Mouse (Mus musculus): Measurements from ENCODE around the gene Hsdl2. TPM values are rescaled to one million over a fixed set of nuclear protein-coding genes. Genes with fewer than 3 reads are reported as not detected.
"Not testable (repeated sequence)": the region's sequence is repeated elsewhere in the genome, so short reads cannot be mapped to it uniquely, and the experiment has no call there.

Gene Hsdl2
- polyA plus RNA-seq, 1 experiment from 2014 or later: 46.8 TPM

GRCm38 (mm10) chr4:59549977-59550560 is 31.3 kb upstream of the Hsdl2 start:
- Histone ChIP-seq H3K27me3 (no peaks in the 10 kb centered on the region), H3K4me1 (replicated peaks) (peaks cover 23% of the 10 kb centered on the region), H3K4me2 (peak overlapping the region; percentile 77), H3K27ac (no peak overlapping the region), H3K4me3 (peak overlapping the region; percentile 87), H3K9ac (peak overlapping the region; percentile 85), H3K36me3 (no peaks in the 10 kb centered on the region), H3K9me3 (no peaks in the 10 kb centered on the region)
- WGBS: 20% methylated on average over 11 of the region's 11 CpGs
- no peak for ATAC-seq (ENCODE audit: low FRiP score)

DNA sequence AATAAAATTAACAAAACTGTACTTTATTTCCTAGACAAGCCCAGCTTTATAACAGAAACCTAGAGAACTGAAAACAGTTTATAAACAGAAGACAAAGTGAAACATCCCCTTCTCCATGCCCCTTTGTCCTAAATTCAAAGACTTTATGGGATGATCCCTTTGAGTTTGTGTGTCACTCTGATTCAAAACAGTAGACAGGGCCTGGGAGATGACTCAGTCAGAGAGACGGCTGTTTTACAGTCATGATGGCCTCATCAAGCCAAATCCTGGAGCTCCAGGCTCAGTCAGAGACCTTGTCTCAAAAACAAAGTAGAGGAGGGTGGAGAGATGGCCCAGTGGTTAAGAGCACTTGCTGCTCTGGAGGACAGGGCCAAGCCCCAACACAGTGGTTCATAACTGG is 29.5 kb upstream of the Hsdl2 start:
- WGBS: 82% methylated on average over 1 of the region's 1 CpGs
- Histone ChIP-seq H3K9me3 (no peaks in the 10 kb centered on the region), H3K36me3 (no peaks in the 10 kb centered on the region), H3K4me1 (replicated peaks) (peaks cover 16% of the 10 kb centered on the region), H3K9ac (no peak overlapping the region), H3K4me3 (no peak overlapping the region), H3K4me2 (no peak overlapping the region), H3K27ac (no peak overlapping the region), H3K27me3 (no peaks in the 10 kb centered on the region)
- no peak for ATAC-seq (ENCODE audit: low FRiP score)

- H3K36me3 ChIP-seq: no peaks in the 10 kb centered on the region
- no peaks in the 10 kb centered on the region for H3K9me3 ChIP-seq
- peaks cover 8% of the 10 kb centered on the region for H3K4me1 ChIP-seq (replicated peaks)
- no peak overlapping the region for H3K4me3 ChIP-seq
- no peak overlapping the region for H3K9ac ChIP-seq
- no peaks in the 10 kb centered on the region for H3K27me3 ChIP-seq
- no peak for ATAC-seq (ENCODE audit: low FRiP score)
- no peak overlapping the region for H3K4me2 ChIP-seq
- H3K27ac ChIP-seq: no peak overlapping the region
- WGBS: 94% methylated on average over 5 of the region's 5 CpGs
These were observed 28.5 kb upstream of the Hsdl2 start for GRCm38 (mm10) chr4:59552835-59553234.

DNA sequence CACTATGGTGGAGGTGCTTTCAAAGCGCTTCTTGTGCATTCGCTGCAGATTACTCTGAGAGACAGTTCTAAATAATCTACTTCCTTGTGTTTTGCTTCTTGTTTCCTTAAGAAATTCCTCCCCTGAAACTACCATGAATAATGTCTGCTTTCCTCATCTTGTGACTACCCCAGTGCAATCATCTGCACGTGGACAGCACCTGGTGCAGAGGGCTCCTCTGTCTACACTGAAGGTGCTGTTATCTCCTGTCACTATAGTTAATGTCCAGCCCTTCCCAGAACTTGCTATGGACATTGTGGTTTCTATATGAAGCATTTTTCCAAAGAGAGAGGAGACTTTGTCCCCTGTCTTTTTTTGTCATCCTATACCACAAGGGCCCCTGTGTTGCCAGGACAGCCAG is 27.8 kb upstream of the Hsdl2 start:
- 82% methylated on average over 3 of the region's 3 CpGs for WGBS
- H3K4me1 ChIP-seq (replicated peaks): peaks cover 5% of the 10 kb centered on the region; the same call in 1 of the 2 replicates
- H3K36me3 ChIP-seq: no peaks in the 10 kb centered on the region
- H3K4me2 ChIP-seq: no peak overlapping the region
- no peaks in the 10 kb centered on the region for H3K9me3 ChIP-seq
- ATAC-seq (ENCODE audit: low FRiP score): no peak
- H3K9ac ChIP-seq: no peak overlapping the region
- no peak overlapping the region for H3K27ac ChIP-seq
- no peak overlapping the region for H3K4me3 ChIP-seq
- H3K27me3 ChIP-seq: no peaks in the 10 kb centered on the region

DNA sequence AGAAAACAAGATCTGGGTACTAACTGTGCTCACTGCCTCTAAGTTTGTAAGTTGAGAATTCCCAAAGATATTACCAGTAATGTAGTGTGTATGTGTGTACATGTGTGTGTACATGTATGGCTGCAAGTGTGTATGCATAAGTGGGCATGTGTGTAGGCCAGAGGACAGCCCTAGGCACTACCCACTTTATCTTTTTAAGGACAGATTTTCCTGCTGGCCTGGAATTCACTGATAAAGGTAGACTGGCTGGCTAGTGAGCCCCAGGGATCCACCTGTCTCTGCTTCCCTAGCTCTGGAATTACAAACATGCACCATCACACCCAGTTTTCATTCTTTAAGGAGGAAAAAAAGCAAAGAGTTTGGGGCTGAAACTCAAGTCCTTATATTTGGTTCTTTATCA is 26.2 kb upstream of the Hsdl2 start:
- no peaks in the 10 kb centered on the region for H3K36me3 ChIP-seq
- no peak overlapping the region for H3K27ac ChIP-seq
- no peaks in the 10 kb centered on the region for H3K4me1 ChIP-seq (replicated peaks)
- H3K9me3 ChIP-seq: no peaks in the 10 kb centered on the region
- H3K9ac ChIP-seq: no peak overlapping the region
- no peak overlapping the region for H3K4me3 ChIP-seq
- no peak overlapping the region for H3K4me2 ChIP-seq
- no peaks in the 10 kb centered on the region for H3K27me3 ChIP-seq
- no peak for ATAC-seq (ENCODE audit: low FRiP score)

GRCm38 (mm10) chr4:59557343-59557742 is 24.0 kb upstream of the Hsdl2 start:
- ATAC-seq (ENCODE audit: low FRiP score); H3K4me2 ChIP-seq; H3K9me3 ChIP-seq; H3K9ac ChIP-seq; H3K27ac ChIP-seq; H3K4me3 ChIP-seq; H3K27me3 ChIP-seq; H3K4me1 ChIP-seq (replicated peaks); H3K36me3 ChIP-seq: not testable (repeated sequence)
- 98% methylated on average over 4 of the region's 4 CpGs for WGBS

DNA sequence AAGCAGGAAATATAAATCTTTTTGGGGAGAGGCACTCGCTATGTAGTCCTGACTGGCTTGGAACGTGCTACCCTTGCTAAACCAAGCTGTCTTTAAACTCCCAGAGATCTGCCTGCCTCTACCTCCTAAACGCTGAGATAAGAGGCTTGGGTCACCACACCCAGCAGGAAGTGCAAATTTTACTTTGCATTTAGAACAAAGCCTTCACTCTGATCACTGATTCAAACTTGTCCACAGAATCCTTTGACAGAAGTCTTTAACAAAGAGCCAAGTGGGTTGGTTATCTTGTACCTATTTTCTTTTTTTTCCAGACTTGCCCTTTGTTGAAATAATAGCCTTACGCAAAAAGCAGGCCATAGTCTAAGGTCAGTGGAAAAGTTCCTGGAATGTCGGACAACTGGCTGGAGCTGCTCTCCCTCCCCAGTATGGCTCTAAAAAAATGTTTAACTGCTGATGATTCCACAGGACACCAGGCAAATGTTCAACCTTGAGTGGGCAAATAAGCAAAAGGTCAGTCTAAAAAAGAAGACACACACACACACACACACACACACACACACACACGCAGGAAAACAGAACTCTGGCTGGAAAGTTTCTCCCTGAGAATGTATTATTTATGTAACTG is 23.2 kb upstream of the Hsdl2 start:
- 69% methylated on average over 6 of the region's 6 CpGs for WGBS
- Histone ChIP-seq H3K27ac (no peak overlapping the region), H3K9ac (no peak overlapping the region), H3K4me1 (replicated peaks) (no peaks in the 10 kb centered on the region), H3K27me3 (no peaks in the 10 kb centered on the region), H3K4me2 (no peak overlapping the region), H3K36me3 (no peaks in the 10 kb centered on the region), H3K9me3 (no peaks in the 10 kb centered on the region), H3K4me3 (no peak overlapping the region)
- ATAC-seq (ENCODE audit: low FRiP score): no peak

DNA sequence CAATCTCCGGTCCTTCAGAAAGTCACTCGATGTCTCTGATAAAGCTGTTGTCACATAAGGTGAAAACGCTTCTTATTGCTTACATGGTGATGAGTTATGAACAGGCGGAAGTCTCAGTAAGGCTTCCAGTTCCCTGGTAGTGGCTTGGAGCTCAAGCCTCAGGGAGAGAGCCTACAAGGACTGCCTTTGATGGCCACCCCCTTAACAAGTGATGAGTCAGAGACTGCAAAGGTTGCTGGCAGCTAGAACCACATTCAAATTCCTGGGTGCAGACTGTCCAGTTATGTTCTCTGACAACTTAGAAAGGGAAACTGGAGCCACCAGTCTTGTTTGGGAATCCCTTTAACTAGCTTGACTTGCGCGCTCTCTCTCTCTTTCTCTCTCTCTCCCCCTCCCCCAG is 21.2 kb upstream of the Hsdl2 start:
- WGBS: 94% methylated on average over 6 of the region's 6 CpGs
- no peak for ATAC-seq (ENCODE audit: low FRiP score)
- no peaks in the 10 kb centered on the region for H3K4me1 ChIP-seq (replicated peaks)

GRCm38 (mm10) chr4:59564128-59564527 is 17.2 kb upstream of the Hsdl2 start:
- H3K27me3 ChIP-seq: no peaks in the 10 kb centered on the region
- WGBS: 81% methylated on average over 3 of the region's 3 CpGs
- H3K36me3 ChIP-seq: no peaks in the 10 kb centered on the region
- no peaks in the 10 kb centered on the region for H3K4me1 ChIP-seq (replicated peaks)
- H3K4me3 ChIP-seq: no peak overlapping the region
- no peak overlapping the region for H3K27ac ChIP-seq
- no peak overlapping the region for H3K9ac ChIP-seq
- 0 out of 2 replicates have a peak, but pooled peaks cover 2% of the 10 kb centered on the region for H3K9me3 ChIP-seq
- no peak for ATAC-seq (ENCODE audit: low FRiP score)
- no peak overlapping the region for H3K4me2 ChIP-seq

More for the DNA sequence above, 21.2 kb upstream of the Hsdl2 start:
- H3K9ac ChIP-seq: no peak overlapping the region
- no peaks in the 10 kb centered on the region for H3K36me3 ChIP-seq
- no peaks in the 10 kb centered on the region for H3K9me3 ChIP-seq
- H3K4me3 ChIP-seq: no peak overlapping the region
- H3K4me2 ChIP-seq: no peak overlapping the region
- no peaks in the 10 kb centered on the region for H3K27me3 ChIP-seq
- no peak overlapping the region for H3K27ac ChIP-seq

- Histone ChIP-seq H3K9ac (no peak overlapping the region), H3K4me1 (replicated peaks) (no peaks in the 10 kb centered on the region), H3K4me3 (no peak overlapping the region), H3K36me3 (no peaks in the 10 kb centered on the region), H3K4me2 (no peak overlapping the region), H3K27ac (no peak overlapping the region), H3K27me3 (no peaks in the 10 kb centered on the region), H3K9me3 (0 out of 2 replicates have a peak, but pooled peaks cover 2% of the 10 kb centered on the region)
- no peak for ATAC-seq (ENCODE audit: low FRiP score)
- 83% methylated on average over 8 of the region's 8 CpGs for WGBS
These were observed 15.7 kb upstream of the Hsdl2 start for GRCm38 (mm10) chr4:59565571-59566188.

- Histone ChIP-seq H3K4me1 (replicated peaks) (no peaks in the 10 kb centered on the region), H3K9ac (no peak overlapping the region), H3K36me3 (no peaks in the 10 kb centered on the region), H3K9me3 (0 out of 2 replicates have a peak, but pooled peaks cover 2% of the 10 kb centered on the region), H3K27ac (no peak overlapping the region), H3K4me2 (no peak overlapping the region), H3K27me3 (no peaks in the 10 kb centered on the region), H3K4me3 (no peak overlapping the region)
- no peak for ATAC-seq (ENCODE audit: low FRiP score)
- 87% methylated on average over 6 of the region's 6 CpGs for WGBS
These were observed 13.6 kb upstream of the Hsdl2 start for GRCm38 (mm10) chr4:59567576-59568260.

DNA sequence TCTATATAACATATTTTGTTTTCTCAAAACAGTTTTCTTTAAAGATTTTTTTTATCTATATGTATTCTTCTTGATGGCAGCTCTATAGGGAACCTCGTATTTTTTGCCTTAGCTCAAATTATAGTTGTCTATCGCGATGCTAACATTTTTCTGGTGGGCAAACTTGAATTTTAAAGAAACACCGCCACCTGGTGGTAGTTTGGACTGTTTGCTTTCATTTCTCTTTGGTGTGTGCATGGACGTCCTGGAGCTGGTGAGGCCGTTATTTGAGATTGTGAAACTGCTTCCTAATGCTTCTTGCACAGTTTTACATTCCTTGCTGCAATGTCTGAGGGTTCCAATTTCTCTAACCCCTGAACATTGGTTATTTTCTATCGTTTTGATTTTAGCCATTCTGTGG is 11.8 kb upstream of the Hsdl2 start:
- 0 out of 2 replicates have a peak, but pooled peaks have one; percentile 54 for ATAC-seq (ENCODE audit: low FRiP score)
- Histone ChIP-seq H3K4me2 (no peak overlapping the region), H3K27me3 (no peaks in the 10 kb centered on the region), H3K4me1 (replicated peaks) (no peaks in the 10 kb centered on the region), H3K27ac (no peak overlapping the region), H3K9me3 (0 out of 2 replicates have a peak, but pooled peaks cover 2% of the 10 kb centered on the region), H3K9ac (no peak overlapping the region), H3K4me3 (no peak overlapping the region), H3K36me3 (no peaks in the 10 kb centered on the region)
- WGBS: 4% methylated on average over 7 of the region's 7 CpGs

Data from hindbrain, embryonic 13.5 days (tissue).